Mouse (Mus musculus) limb, embryonic 12.5 days (tissue): ENCODE results near the gene Dync1i2. TPM values are rescaled to one million over a fixed set of nuclear protein-coding genes. Genes with fewer than 3 reads are reported as not detected.
A peak's percentile ranks its signal among the peaks of the same experiment; 100 is the strongest.

ENCODE experiments used
- ATAC-seq: fragments of 200-750 bp; cut with Nextera tagmentation; 2 replicates; pipeline ENCODE4 v1.8.0; 2017; ENCODE audit warnings: low read depth, moderate TSS enrichment; ENCODE audit not compliant: insufficient number of reproducible peaks, insufficient read depth, low FRiP score, low TSS enrichment
- H3K27ac ChIP-seq: fragments of 300-500 bp; sonication (generic); 2 replicates; pipeline ENCODE4 v1.5.1; 2016; ENCODE audit warnings: mild to moderate bottlenecking, moderate library complexity
- H3K27me3 ChIP-seq: fragments of 300-500 bp; sonication (generic); 2 replicates; pipeline ENCODE4 v1.6.1; 2016; ENCODE audit warnings: mild to moderate bottlenecking, moderate library complexity
- H3K36me3 ChIP-seq: fragments of 300-500 bp; sonication (generic); 2 replicates; pipeline ENCODE4 v1.6.1; 2016; ENCODE audit warnings: mild to moderate bottlenecking, moderate library complexity
- H3K4me1 ChIP-seq: fragments of 300-500 bp; sonication (generic); replicated peaks from 2 replicates; pipeline ENCODE4 v1.6.1; 2016
- H3K4me2 ChIP-seq: fragments of 300-500 bp; sonication (generic); 2 replicates; pipeline ENCODE4 v1.6.1; 2016; ENCODE audit warnings: mild to moderate bottlenecking, moderate library complexity
- H3K4me3 ChIP-seq: fragments of 300-500 bp; sonication (generic); replicated peaks from 2 replicates; pipeline ENCODE4 v1.5.1; 2016; ENCODE audit warnings: mild to moderate bottlenecking
- H3K9ac ChIP-seq: fragments of 300-500 bp; sonication (generic); replicated peaks from 2 replicates; pipeline ENCODE4 v1.6.1; 2016; ENCODE audit warnings: mild to moderate bottlenecking, moderate library complexity
- H3K9me3 ChIP-seq: fragments of 300-500 bp; sonication (generic); 2 replicates; pipeline ENCODE4 v1.6.1; 2016; ENCODE audit warnings: mild to moderate bottlenecking, moderate library complexity
- WGBS: fragments of 180-500 bp; shearing (Covaris S2); methylation state at CpG from one replicate; pipeline ENCODE4 v1.1.7; 2016; 5-methylcytosine and 5-hydroxymethylcytosine counted together
- polyA plus RNA-seq: library from polyadenylated mRNA; unstranded; fragments of >200 nt; fragmentation: Nextera tagmentation; extraction: Ambion mirVana; gene quantifications from 2 replicates; pipeline ENCODE4 v1.2.1, GENCODE M21; 2016

Gene Dync1i2
- polyA plus RNA-seq, 1 experiment from 2014 or later = 107 TPM

GRCm38 (mm10) chr2:71187950-71188349, 23.6 kb upstream of the Dync1i2 start:
- ATAC-seq = no peak
- H3K27me3 ChIP-seq = 0 out of 2 replicates have a peak, but pooled peaks cover 4% of the 10 kb centered on the region
- H3K27ac ChIP-seq = no peak overlapping the region
- no peaks in the 10 kb centered on the region for H3K36me3 ChIP-seq
- WGBS = 70% methylated on average over 3 of the region's 3 CpGs
- no peak overlapping the region for H3K9ac ChIP-seq
- H3K4me3 ChIP-seq = no peak overlapping the region
- peaks cover 12% of the 10 kb centered on the region for H3K4me1 ChIP-seq
- H3K9me3 ChIP-seq = no peaks in the 10 kb centered on the region
- no peak overlapping the region for H3K4me2 ChIP-seq

GRCm38 (mm10) chr2:71188861-71189260, 22.6 kb upstream of the Dync1i2 start:
- H3K27ac ChIP-seq = no peak overlapping the region
- H3K9ac ChIP-seq = no peak overlapping the region
- no peak overlapping the region for H3K4me3 ChIP-seq
- WGBS = 36% methylated on average over 2 of the region's 2 CpGs
- ATAC-seq = no peak
- H3K27me3 ChIP-seq = 0 out of 2 replicates have a peak, but pooled peaks cover 4% of the 10 kb centered on the region
- H3K36me3 ChIP-seq = no peaks in the 10 kb centered on the region
- peaks cover 12% of the 10 kb centered on the region for H3K4me1 ChIP-seq
- no peaks in the 10 kb centered on the region for H3K9me3 ChIP-seq
- no peak overlapping the region for H3K4me2 ChIP-seq

- H3K9ac ChIP-seq = no peak overlapping the region
- peaks cover 4% of the 10 kb centered on the region; the same call in 1 of the 2 replicates for H3K27me3 ChIP-seq
- no peaks in the 10 kb centered on the region for H3K36me3 ChIP-seq
- no peak overlapping the region for H3K4me3 ChIP-seq
- no peaks in the 10 kb centered on the region for H3K9me3 ChIP-seq
- H3K4me1 ChIP-seq = peaks cover 12% of the 10 kb centered on the region
- peak overlapping the region; percentile 35 for H3K4me2 ChIP-seq
- WGBS = 26% methylated on average over 16 of the region's 16 CpGs
- ATAC-seq = no peak
- H3K27ac ChIP-seq = no peak overlapping the region
Measured at GRCm38 (mm10) chr2:71191391-71192194, 19.9 kb upstream of the Dync1i2 start.

GRCm38 (mm10) chr2:71192195-71192807, 19.2 kb upstream of the Dync1i2 start:
- Histone ChIP-seq H3K4me2 (peak overlapping the region; percentile 35), H3K4me1 (peaks cover 12% of the 10 kb centered on the region), H3K27me3 (peaks cover 4% of the 10 kb centered on the region; the same call in 1 of the 2 replicates), H3K4me3 (no peak overlapping the region), H3K9ac (no peak overlapping the region), H3K9me3 (no peaks in the 10 kb centered on the region), H3K36me3 (no peaks in the 10 kb centered on the region), H3K27ac (no peak overlapping the region)
- no peak for ATAC-seq
- 53% methylated on average over 17 of the region's 17 CpGs for WGBS

GRCm38 (mm10) chr2:71194137-71194960, 17.2 kb upstream of the Dync1i2 start:
- H3K4me1 ChIP-seq = peaks cover 12% of the 10 kb centered on the region
- no peak overlapping the region for H3K4me3 ChIP-seq

GRCm38 (mm10) chr2:71196947-71197346, 14.6 kb upstream of the Dync1i2 start:
- H3K27ac ChIP-seq = no peak overlapping the region
- no peak for ATAC-seq
- peaks cover 5% of the 10 kb centered on the region; the same call in 1 of the 2 replicates for H3K4me1 ChIP-seq
- no peaks in the 10 kb centered on the region for H3K36me3 ChIP-seq
- no peak overlapping the region for H3K4me2 ChIP-seq
- H3K9me3 ChIP-seq = no peaks in the 10 kb centered on the region
- no peak overlapping the region for H3K4me3 ChIP-seq
- 81% methylated on average over 4 of the region's 4 CpGs for WGBS
- no peak overlapping the region for H3K9ac ChIP-seq
- H3K27me3 ChIP-seq = no peaks in the 10 kb centered on the region; the same call in 1 of the 2 replicates

More at GRCm38 (mm10) chr2:71194137-71194960, 17.2 kb upstream of the Dync1i2 start:
- whole genome bisulfite sequencing = 82% methylated on average over 10 of the region's 10 CpGs
- Histone ChIP-seq H3K9ac (no peak overlapping the region), H3K4me2 (no peak overlapping the region), H3K27ac (no peak overlapping the region), H3K9me3 (no peaks in the 10 kb centered on the region), H3K27me3 (no peaks in the 10 kb centered on the region; the same call in 1 of the 2 replicates), H3K36me3 (no peaks in the 10 kb centered on the region)
- no peak for ATAC-seq

GRCm38 (mm10) chr2:71198907-71199306, 12.6 kb upstream of the Dync1i2 start:
- ATAC-seq = no peak
- Histone ChIP-seq H3K27ac (no peak overlapping the region), H3K9me3 (no peaks in the 10 kb centered on the region), H3K4me2 (no peak overlapping the region), H3K27me3 (no peaks in the 10 kb centered on the region; the same call in 1 of the 2 replicates), H3K4me1 (no peaks in the 10 kb centered on the region; the same call in 1 of the 2 replicates), H3K36me3 (no peaks in the 10 kb centered on the region), H3K4me3 (no peak overlapping the region), H3K9ac (no peak overlapping the region)
- WGBS = 55% methylated on average over 3 of the region's 3 CpGs

- Histone ChIP-seq H3K9me3 (no peaks in the 10 kb centered on the region), H3K27ac (no peak overlapping the region), H3K27me3 (no peaks in the 10 kb centered on the region; the same call in 1 of the 2 replicates), H3K36me3 (no peaks in the 10 kb centered on the region), H3K9ac (no peak overlapping the region), H3K4me2 (no peak overlapping the region), H3K4me1 (peaks cover 6% of the 10 kb centered on the region), H3K4me3 (no peak overlapping the region)
- WGBS = 69% methylated on average over 4 of the region's 4 CpGs
- no peak for ATAC-seq
Measured at GRCm38 (mm10) chr2:71200485-71200884, 11.0 kb upstream of the Dync1i2 start.

GRCm38 (mm10) chr2:71201886-71202285, 9.6 kb upstream of the Dync1i2 start:
- ATAC-seq = no peak
- Histone ChIP-seq H3K9me3 (no peaks in the 10 kb centered on the region), H3K4me2 (no peak overlapping the region), H3K4me1 (peaks cover 6% of the 10 kb centered on the region), H3K36me3 (no peaks in the 10 kb centered on the region), H3K27me3 (no peaks in the 10 kb centered on the region; the same call in 1 of the 2 replicates), H3K4me3 (no peak overlapping the region), H3K27ac (no peak overlapping the region), H3K9ac (no peak overlapping the region)
- WGBS = 83% methylated on average over 2 of the region's 2 CpGs

GRCm38 (mm10) chr2:71203819-71204432, 7.6 kb upstream of the Dync1i2 start:
- ATAC-seq = no peak

More at GRCm38 (mm10) chr2:71203819-71204432, 7.6 kb upstream of the Dync1i2 start:
- no peak overlapping the region for H3K27ac ChIP-seq
- no peaks in the 10 kb centered on the region; the same call in 1 of the 2 replicates for H3K27me3 ChIP-seq
- WGBS = 83% methylated on average over 16 of the region's 16 CpGs
- H3K9ac ChIP-seq = no peak overlapping the region
- H3K4me3 ChIP-seq = no peak overlapping the region
- H3K4me2 ChIP-seq = no peak overlapping the region
- H3K36me3 ChIP-seq = no peaks in the 10 kb centered on the region
- H3K4me1 ChIP-seq = peaks cover 6% of the 10 kb centered on the region
- H3K9me3 ChIP-seq = no peaks in the 10 kb centered on the region
